Mouse (Mus musculus) MEL (cell line): ENCODE measurements at regions not wholly inside any gene's neighbourhood (a gene's known extent, or its start where the extent isn't known, plus 50 kb on each side); places are given as distances from the start of the nearest gene placed in this dataset.

Experiments
- DNase-seq: peaks from one replicate; pipeline ENCODE4 v3.0.0; 2011; ENCODE audit warnings: low read depth, low spot score
- H3K27ac ChIP-seq: 2 replicates; pipeline ENCODE4 v1.5.1; 2012; ENCODE audit warnings: low read depth, mild to moderate bottlenecking, control low read depth, low read length, moderate library complexity; ENCODE audit not compliant: control insufficient read depth
- H3K27me3 ChIP-seq, 2 experiments: fragments of 150-350 bp in 1 of 2; sonication (generic) in 1 of 2; 2 replicates each; pipeline ENCODE4 v1.6.1; 2012; ENCODE audit warnings: low read length in 2 of 2, mild to moderate bottlenecking in 2 of 2, improper control_type of control experiment in 1 of 2, moderate library complexity in 1 of 2; ENCODE audit not compliant: insufficient read depth in 2 of 2, control insufficient read depth in 1 of 2
- H3K36me3 ChIP-seq, 2 experiments: 2 replicates each; pipeline ENCODE4 v1.6.1; 2012 to 2014; ENCODE audit warnings: low read length in 2 of 2, improper control_type of control experiment in 1 of 2, inconsistent platforms in 1 of 2, mild to moderate bottlenecking in 1 of 2; ENCODE audit not compliant: insufficient read depth in 2 of 2, control insufficient read depth in 1 of 2
- H3K4me1 ChIP-seq, 2 experiments: fragments of 150-350 bp in 1 of 2; sonication (generic) in 1 of 2; 2 replicates each; pipeline ENCODE4 v1.6.1; 2012; ENCODE audit warnings: low read length in 2 of 2, improper control_type of control experiment in 1 of 2, mild to moderate bottlenecking in 1 of 2; ENCODE audit not compliant: insufficient read depth in 2 of 2, control insufficient read depth in 1 of 2
- H3K4me3 ChIP-seq, 2 experiments: fragments of 150-350 bp in 1 of 2; sonication (generic) in 1 of 2; 2 replicates each; pipeline ENCODE4 v1.5.1; 2012; ENCODE audit warnings: low read depth in 2 of 2, low read length in 2 of 2, mild to moderate bottlenecking in 2 of 2, moderate library complexity in 2 of 2, control low read depth in 1 of 2, improper control_type of control experiment in 1 of 2; ENCODE audit not compliant: control insufficient read depth in 1 of 2, insufficient read depth in 1 of 2
- H3K79me2 ChIP-seq: 2 replicates; pipeline ENCODE4 v1.6.1; 2012; ENCODE audit warnings: mild to moderate bottlenecking, low read length, moderate library complexity; ENCODE audit not compliant: control insufficient read depth, poor library complexity, insufficient read depth
- H3K9ac ChIP-seq: 2 replicates; pipeline ENCODE4 v1.6.1; 2012; ENCODE audit warnings: low read depth, mild to moderate bottlenecking, control low read depth, low read length, moderate library complexity; ENCODE audit not compliant: control insufficient read depth, poor library complexity, severe bottlenecking
- H3K9me3 ChIP-seq: fragments of 150-350 bp; sonication (generic); replicated peaks from 2 replicates; pipeline ENCODE4 v1.6.1; 2012; ENCODE audit warnings: mild to moderate bottlenecking, low read length, improper control_type of control experiment, moderate library complexity; ENCODE audit not compliant: insufficient read depth
- BHLHE40 ChIP-seq: IDR thresholded peaks from 2 replicates; pipeline ENCODE4 v1.6.1; 2012; ENCODE audit warnings: low read depth, mild to moderate bottlenecking, inconsistent platforms, low read length, improper control_type of control experiment, borderline replicate concordance
- CHD1 ChIP-seq: IDR thresholded peaks from 2 replicates; pipeline ENCODE4 v1.6.1; 2012; ENCODE audit warnings: low read depth, mild to moderate bottlenecking, inconsistent platforms, low read length, improper control_type of control experiment
- CHD2 ChIP-seq: IDR thresholded peaks from 2 replicates; pipeline ENCODE4 v1.6.1; 2011; ENCODE audit warnings: low read length, improper control_type of control experiment
- E2F4 ChIP-seq: IDR thresholded peaks from 2 replicates; pipeline ENCODE4 v1.6.1; 2011; ENCODE audit warnings: low read depth, low read length, improper control_type of control experiment, borderline replicate concordance
- ELF1 ChIP-seq: IDR thresholded peaks from 2 replicates; pipeline ENCODE4 v1.6.1; 2014; ENCODE audit warnings: low read depth, mild to moderate bottlenecking, inconsistent platforms, low read length, improper control_type of control experiment, moderate library complexity
- EP300 ChIP-seq, 2 experiments: IDR thresholded peaks; 2 replicates each; pipeline ENCODE4 v1.6.1; 2011; ENCODE audit warnings: improper control_type of control experiment in 2 of 2, low read length in 2 of 2, low read depth in 1 of 2, mild to moderate bottlenecking in 1 of 2
- GABPA ChIP-seq: IDR thresholded peaks from 2 replicates; pipeline ENCODE4 v1.6.1; 2012; ENCODE audit warnings: low read depth, mild to moderate bottlenecking, inconsistent platforms, low read length, improper control_type of control experiment, moderate library complexity
- GATA1 ChIP-seq: IDR thresholded peaks from 2 replicates; pipeline ENCODE4 v1.6.1; 2011; ENCODE audit warnings: low read depth, low read length, improper control_type of control experiment
- HCFC1 ChIP-seq: IDR thresholded peaks from 2 replicates; pipeline ENCODE4 v1.6.1; 2012; ENCODE audit warnings: low read depth, mild to moderate bottlenecking, inconsistent platforms, low read length, improper control_type of control experiment, moderate library complexity
- KAT2A ChIP-seq: conservative IDR thresholded peaks from 2 replicates; pipeline ENCODE4 v1.6.1; 2012; ENCODE audit warnings: low read depth, low read length, improper control_type of control experiment, inconsistent platforms
- MAZ ChIP-seq: IDR thresholded peaks from 2 replicates; pipeline ENCODE4 v1.6.1; 2012; ENCODE audit warnings: low read depth, mild to moderate bottlenecking, inconsistent platforms, low read length, improper control_type of control experiment
- MXI1 ChIP-seq: IDR thresholded peaks from 2 replicates; pipeline ENCODE4 v1.6.1; 2011; ENCODE audit warnings: mild to moderate bottlenecking, low read depth, low read length, improper control_type of control experiment
- MYB ChIP-seq: IDR thresholded peaks from 2 replicates; pipeline ENCODE4 v1.6.1; 2011; ENCODE audit warnings: mild to moderate bottlenecking, low read depth, low read length, improper control_type of control experiment
- NELFE ChIP-seq: IDR thresholded peaks from 2 replicates; pipeline ENCODE4 v1.6.1; 2011; ENCODE audit warnings: low read depth, low read length, improper control_type of control experiment
- NRF1 ChIP-seq: IDR thresholded peaks from 2 replicates; pipeline ENCODE4 v1.6.1; 2014; ENCODE audit warnings: low read depth, mild to moderate bottlenecking, inconsistent platforms, low read length, improper control_type of control experiment, moderate library complexity; ENCODE audit not compliant: poor library complexity, insufficient read depth, severe bottlenecking
- POLR2A ChIP-seq, 2 experiments: IDR thresholded peaks; 2 replicates each; pipeline ENCODE4 v1.6.1; 2011 to 2012; ENCODE audit warnings: low read length in 2 of 2, mild to moderate bottlenecking in 2 of 2, control low read depth in 1 of 2, improper control_type of control experiment in 1 of 2, low read depth in 1 of 2, moderate library complexity in 1 of 2; ENCODE audit not compliant: control insufficient read depth in 1 of 2, insufficient read depth in 1 of 2, poor library complexity in 1 of 2
- POLR2AphosphoS2 ChIP-seq: IDR thresholded peaks from 2 replicates; pipeline ENCODE4 v1.6.1; 2011; ENCODE audit warnings: low read length, improper control_type of control experiment
- POLR2AphosphoS5 ChIP-seq: IDR thresholded peaks from 2 replicates; pipeline ENCODE4 v1.6.1; 2012; ENCODE audit warnings: low read depth, borderline replicate concordance, mild to moderate bottlenecking, inconsistent platforms, low read length, moderate library complexity, mixed read lengths
- SIN3A ChIP-seq: IDR thresholded peaks from 2 replicates; pipeline ENCODE4 v1.6.1; 2012; ENCODE audit warnings: low read length, improper control_type of control experiment, inconsistent platforms
- SMC3 ChIP-seq: IDR thresholded peaks from 2 replicates; pipeline ENCODE4 v1.6.1; 2011; ENCODE audit warnings: low read depth, low read length, improper control_type of control experiment
- TAL1 ChIP-seq: IDR thresholded peaks from 2 replicates; pipeline ENCODE4 v1.6.1; 2012; ENCODE audit warnings: mild to moderate bottlenecking, inconsistent platforms, low read length, moderate library complexity, mixed read lengths
- TBP ChIP-seq: IDR thresholded peaks from 2 replicates; pipeline ENCODE4 v1.8.0; 2011; ENCODE audit warnings: low read depth, low read length, improper control_type of control experiment
- TCF12 ChIP-seq: IDR thresholded peaks from 2 replicates; pipeline ENCODE4 v1.6.1; 2014; ENCODE audit warnings: low read depth, mild to moderate bottlenecking, inconsistent platforms, low read length, improper control_type of control experiment, moderate library complexity
- ZC3H11A ChIP-seq: IDR thresholded peaks from 2 replicates; pipeline ENCODE4 v1.6.1; 2012; ENCODE audit warnings: low read depth, mild to moderate bottlenecking, inconsistent platforms, low read length, improper control_type of control experiment
- ZKSCAN1 ChIP-seq: IDR thresholded peaks from 2 replicates; pipeline ENCODE4 v1.6.1; 2012; ENCODE audit warnings: low read depth, mild to moderate bottlenecking, inconsistent platforms, low read length, improper control_type of control experiment, moderate library complexity
- ZMIZ1 ChIP-seq: IDR thresholded peaks from 2 replicates; pipeline ENCODE4 v1.6.1; 2012; ENCODE audit warnings: low read depth, mild to moderate bottlenecking, inconsistent platforms, low read length, improper control_type of control experiment, moderate library complexity

DNA sequence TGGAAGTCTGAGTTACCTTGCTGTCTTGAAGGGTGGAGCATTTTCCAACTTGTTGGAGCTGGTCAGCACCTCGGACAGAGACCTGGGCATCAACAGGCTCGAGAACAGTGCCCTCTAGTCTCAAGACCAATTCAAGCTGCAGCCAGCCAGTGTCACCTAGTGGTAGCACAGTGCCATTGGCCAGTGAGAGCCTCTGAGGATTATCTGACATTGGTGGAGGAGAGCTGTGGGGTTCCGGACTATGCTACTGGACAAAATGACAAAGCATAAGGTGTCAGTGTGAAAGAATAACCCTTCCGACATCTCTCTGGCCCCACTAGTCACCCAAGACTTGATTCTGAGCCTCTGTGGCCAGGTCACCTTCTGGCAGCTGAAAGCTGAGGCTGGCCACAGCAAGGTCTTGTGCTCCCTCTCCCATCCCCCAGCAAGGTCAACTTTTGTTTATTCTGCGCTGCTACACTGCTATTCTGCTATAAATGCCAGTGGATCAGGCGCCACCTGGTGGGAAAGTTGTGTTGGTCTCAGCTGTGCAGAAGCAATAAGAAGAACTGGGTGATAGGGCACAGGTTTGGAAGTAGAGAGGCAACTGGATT lies 232.2 kb downstream of the Olfm4 start (continued):
- TF ChIP-seq BHLHE40 = no peak
- TF ChIP-seq, all 39 proteins: peak for 7

DNA sequence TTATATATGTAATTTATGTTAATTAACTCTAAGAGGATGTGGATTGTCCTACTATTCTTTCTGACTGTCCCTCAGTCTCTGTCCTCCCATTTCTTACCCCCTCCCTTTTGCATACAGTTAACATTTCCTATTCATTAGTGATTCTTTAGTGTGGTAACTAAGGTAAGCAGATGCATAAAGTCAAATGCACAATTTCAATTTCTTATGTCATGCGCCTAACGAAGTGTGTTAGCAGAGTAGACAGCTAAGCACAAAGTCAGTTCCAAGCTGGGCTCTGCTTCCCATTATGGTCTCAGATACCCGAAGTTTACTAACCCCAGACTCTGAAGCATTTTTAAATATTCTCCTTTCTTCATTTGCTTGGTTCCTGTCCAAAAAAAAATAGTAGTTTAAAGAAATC lies 248.2 kb downstream of the Olfm4 start:
- Histone ChIP-seq H3K27me3 (no peaks in the 10 kb centered on the region), H3K9me3 (no peaks in the 10 kb centered on the region), H3K79me2 (no peaks in the 10 kb centered on the region), H3K36me3 (no peaks in the 10 kb centered on the region), H3K27ac (no peak overlapping the region), H3K9ac (no peak overlapping the region), H3K4me1 (no peaks in the 10 kb centered on the region), H3K4me3 (no peak overlapping the region)
- no peak for DNase-seq
- no peak for TF ChIP-seq GABPA
- no peak for TF ChIP-seq ZC3H11A
- no peak for TF ChIP-seq SIN3A
- no peak for TF ChIP-seq MAZ
- no peak for TF ChIP-seq CHD2
- no peak for TF ChIP-seq MXI1
- no peak for TF ChIP-seq SMC3
- TF ChIP-seq POLR2A (IDR thresholded peaks at IDR 0.05; ENCODE audit: control insufficient read depth in 1 of 2, insufficient read depth in 1 of 2, low read depth in 1 of 2, low read length in 2 of 2, poor library complexity in 1 of 2) = no peak
- TF ChIP-seq TBP = no peak
- no peak for TF ChIP-seq TAL1
- TF ChIP-seq TCF12 = no peak
- no peak for TF ChIP-seq ZKSCAN1
- no peak for TF ChIP-seq EP300 (IDR thresholded peaks at IDR 0.05; ENCODE audit: low read depth in 1 of 2, low read length in 2 of 2)
- TF ChIP-seq POLR2AphosphoS5 = no peak
- TF ChIP-seq NRF1 = no peak
- TF ChIP-seq MYB = no peak
- TF ChIP-seq POLR2AphosphoS2 = no peak
- no peak for TF ChIP-seq E2F4
- no peak for TF ChIP-seq HCFC1
- no peak for TF ChIP-seq GATA1

GRCm38 (mm10) chr14:80232976-80233375 lies 249.1 kb downstream of the Olfm4 start:
- H3K27me3 ChIP-seq = no peaks in the 10 kb centered on the region
- H3K9me3 ChIP-seq = no peaks in the 10 kb centered on the region
- H3K79me2 ChIP-seq = no peaks in the 10 kb centered on the region
- no peak overlapping the region for H3K4me3 ChIP-seq
- TF ChIP-seq ZMIZ1 (no peak), TBP (no peak), GATA1 (no peak), KAT2A (no peak), MYB (no peak), ELF1 (no peak), CHD1 (no peak), NELFE (no peak), TCF12 (no peak)
- no peak overlapping the region for H3K27ac ChIP-seq
- H3K4me1 ChIP-seq = no peaks in the 10 kb centered on the region
- H3K36me3 ChIP-seq = no peaks in the 10 kb centered on the region
- DNase-seq = no peak
- H3K9ac ChIP-seq = no peak overlapping the region
